Mouse (Mus musculus) ES-E14 (cell line): ENCODE data around the gene Renbp.

Experiments used
- CHD2 ChIP-seq: IDR thresholded peaks from 2 replicates; pipeline ENCODE4 v1.6.1; 2014; ENCODE audit warnings: mild to moderate bottlenecking, low read depth, low read length, inconsistent platforms
- MAFK ChIP-seq: IDR thresholded peaks from 2 replicates; pipeline ENCODE4 v1.6.1; 2014; ENCODE audit warnings: mild to moderate bottlenecking, low read depth, low read length, inconsistent platforms; ENCODE audit not compliant: insufficient read depth
- ZNF384 ChIP-seq: IDR thresholded peaks from 2 replicates; pipeline ENCODE4 v1.6.1; 2012; ENCODE audit warnings: low read depth, low read length, inconsistent platforms

DNA sequence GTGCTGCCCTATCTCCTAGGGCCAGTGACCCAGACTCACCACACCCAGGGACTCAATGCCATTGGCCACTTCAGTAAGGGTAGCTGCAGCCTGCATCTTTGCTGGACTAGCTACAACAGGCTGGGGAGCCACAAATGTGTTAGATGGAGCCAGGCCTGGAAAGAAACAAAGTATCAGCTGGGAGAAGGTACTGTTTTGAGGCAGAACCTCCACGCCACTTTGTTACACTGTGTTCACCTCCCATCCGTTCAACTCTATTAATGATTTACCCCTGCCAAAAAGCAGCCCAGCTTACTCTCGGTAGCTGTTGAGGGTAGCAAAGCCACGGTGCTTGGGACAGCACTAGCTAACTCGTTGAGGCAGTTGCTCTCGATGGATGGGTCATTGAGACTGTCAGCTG lies 16.2 kb upstream of the Renbp start:
- TF ChIP-seq MAFK, result no peak
- no peak for TF ChIP-seq ZNF384
- no peak for TF ChIP-seq CHD2
